Mouse (Mus musculus): ENCODE measurements around the gene Cckbr. TPM values are rescaled to one million over a fixed set of nuclear protein-coding genes. Genes with fewer than 3 reads are reported as not detected.
"Not testable (repeated sequence)": the region's sequence is repeated elsewhere in the genome, so short reads cannot be mapped to it uniquely, and the experiment has no call there.

The Cckbr gene
- polyA plus RNA-seq, 1 experiment from 2014 or later = 0.29 TPM

DNA sequence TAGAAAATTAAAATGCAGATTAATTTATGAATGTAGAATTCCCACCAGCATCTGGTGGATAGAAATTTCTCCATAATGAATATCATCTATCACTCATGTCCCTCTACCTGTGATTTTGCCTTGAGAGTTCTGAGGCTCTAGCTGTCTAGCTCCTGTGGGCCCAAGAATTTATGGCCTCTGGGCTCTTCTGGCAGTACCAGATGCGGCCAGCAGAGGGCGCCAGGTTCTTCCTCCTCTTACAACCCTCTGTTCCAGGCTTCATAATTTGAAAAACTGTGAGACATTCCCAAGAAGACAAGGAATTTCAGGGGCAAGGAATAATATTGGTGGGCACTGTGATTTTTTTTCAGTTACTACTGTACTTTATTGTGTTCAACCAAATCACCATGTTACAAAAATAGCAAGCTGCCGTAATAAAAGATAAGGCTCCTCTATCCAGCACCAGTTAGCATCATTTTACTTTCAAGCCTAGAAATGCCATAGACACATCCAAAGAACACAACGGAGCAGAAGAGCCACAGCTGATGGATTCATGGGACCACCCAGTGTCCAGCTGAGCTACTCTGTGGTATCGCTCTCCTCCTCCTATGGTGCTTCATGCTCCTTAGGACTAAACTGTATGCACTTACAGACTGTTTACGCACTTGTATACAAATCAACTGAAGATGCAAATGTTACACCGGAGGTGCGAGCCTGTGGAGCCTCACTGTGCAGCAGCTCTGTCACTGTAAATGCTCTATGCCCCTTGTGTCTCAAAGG is 13.5 kb upstream of the Cckbr start:
- not testable (repeated sequence) for H3K27ac ChIP-seq (replicated peaks); H3K36me3 ChIP-seq; H3K4me1 ChIP-seq; H3K9me3 ChIP-seq; H3K4me2 ChIP-seq (replicated peaks); H3K9ac ChIP-seq (replicated peaks); H3K27me3 ChIP-seq; H3K4me3 ChIP-seq
- WGBS = 63% methylated on average over 8 of the region's 8 CpGs
- ATAC-seq (ENCODE audit: low FRiP score, low read depth) = peak; percentile 55; the same call in 1 of the 2 replicates

- Histone ChIP-seq H3K9ac (replicated peaks) (no peak overlapping the region), H3K36me3 (no peaks in the 10 kb centered on the region)
Observed at GRCm38 (mm10) chr7:105414385-105414784, 11.1 kb upstream of the Cckbr start.

GRCm38 (mm10) chr7:105416529-105416928 is 9.0 kb upstream of the Cckbr start:
- Histone ChIP-seq H3K4me3 (no peak overlapping the region), H3K9ac (replicated peaks) (no peak overlapping the region), H3K9me3 (no peaks in the 10 kb centered on the region), H3K4me1 (no peaks in the 10 kb centered on the region), H3K27me3 (no peaks in the 10 kb centered on the region; the same call in 1 of the 2 replicates), H3K27ac (replicated peaks) (no peak overlapping the region), H3K4me2 (replicated peaks) (no peak overlapping the region), H3K36me3 (no peaks in the 10 kb centered on the region)
- ATAC-seq (ENCODE audit: low FRiP score, low read depth) = no peak
- WGBS = 92% methylated on average over 6 of the region's 7 CpGs

More at GRCm38 (mm10) chr7:105414385-105414784, 11.1 kb upstream of the Cckbr start:
- no peak overlapping the region for H3K27ac ChIP-seq (replicated peaks)
- H3K4me2 ChIP-seq (replicated peaks) = no peak overlapping the region
- H3K27me3 ChIP-seq = no peaks in the 10 kb centered on the region; the same call in 1 of the 2 replicates
- no peak for ATAC-seq (ENCODE audit: low FRiP score, low read depth)
- WGBS = 59% methylated on average over 6 of the region's 6 CpGs
- no peak overlapping the region for H3K4me3 ChIP-seq
- H3K4me1 ChIP-seq = no peaks in the 10 kb centered on the region
- no peaks in the 10 kb centered on the region for H3K9me3 ChIP-seq

- no peak overlapping the region for H3K9ac ChIP-seq (replicated peaks)
- H3K27me3 ChIP-seq = no peaks in the 10 kb centered on the region; the same call in 1 of the 2 replicates
- H3K4me3 ChIP-seq = no peak overlapping the region
- no peak for ATAC-seq (ENCODE audit: low FRiP score, low read depth)
- no peak overlapping the region for H3K27ac ChIP-seq (replicated peaks)
- 82% methylated on average over 5 of the region's 5 CpGs for WGBS
- no peak overlapping the region for H3K4me2 ChIP-seq (replicated peaks)
- H3K9me3 ChIP-seq = no peaks in the 10 kb centered on the region
- no peaks in the 10 kb centered on the region for H3K4me1 ChIP-seq
- no peaks in the 10 kb centered on the region for H3K36me3 ChIP-seq
Observed at GRCm38 (mm10) chr7:105418106-105418505, 7.4 kb upstream of the Cckbr start.

- peaks cover 25% of the 10 kb centered on the region for H3K27me3 ChIP-seq
- H3K9ac ChIP-seq (replicated peaks) = no peak overlapping the region
- no peaks in the 10 kb centered on the region for H3K9me3 ChIP-seq
- H3K36me3 ChIP-seq = no peaks in the 10 kb centered on the region
- no peak overlapping the region for H3K4me3 ChIP-seq
- no peak overlapping the region for H3K4me2 ChIP-seq (replicated peaks)
- WGBS = 80% methylated on average over 2 of the region's 2 CpGs
- no peak overlapping the region for H3K27ac ChIP-seq (replicated peaks)
- H3K4me1 ChIP-seq = peaks cover 6% of the 10 kb centered on the region
- no peak for ATAC-seq (ENCODE audit: low FRiP score, low read depth)
Observed at GRCm38 (mm10) chr7:105420903-105421302, 4.6 kb upstream of the Cckbr start.

DNA sequence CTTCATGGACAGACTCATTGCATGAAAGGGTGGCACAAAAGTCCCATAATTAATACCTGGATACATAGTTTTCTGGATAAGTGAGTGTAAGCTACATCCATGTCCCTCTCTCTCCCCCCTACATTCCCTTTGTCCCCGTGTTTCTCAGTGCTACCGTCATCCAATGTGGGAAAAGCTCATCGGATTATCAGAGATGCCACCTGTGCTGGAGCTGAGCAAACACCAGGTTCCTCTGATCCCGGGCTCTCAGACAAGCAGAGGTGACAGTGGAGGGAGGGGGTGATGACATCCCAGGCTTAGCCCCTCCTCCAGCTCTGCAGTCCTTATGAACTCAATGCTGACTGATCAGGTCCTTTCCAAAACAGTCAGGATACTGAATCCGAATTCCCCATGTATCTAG is 1.2 kb upstream of the Cckbr start:
- Histone ChIP-seq H3K27ac (replicated peaks) (no peak overlapping the region), H3K27me3 (peaks cover 40% of the 10 kb centered on the region), H3K9me3 (no peaks in the 10 kb centered on the region), H3K4me1 (peaks cover 6% of the 10 kb centered on the region), H3K4me2 (replicated peaks) (no peak overlapping the region), H3K4me3 (no peak overlapping the region), H3K36me3 (no peaks in the 10 kb centered on the region), H3K9ac (replicated peaks) (no peak overlapping the region)
- ATAC-seq (ENCODE audit: low FRiP score, low read depth) = no peak
- WGBS = 37% methylated on average over 5 of the region's 5 CpGs

DNA sequence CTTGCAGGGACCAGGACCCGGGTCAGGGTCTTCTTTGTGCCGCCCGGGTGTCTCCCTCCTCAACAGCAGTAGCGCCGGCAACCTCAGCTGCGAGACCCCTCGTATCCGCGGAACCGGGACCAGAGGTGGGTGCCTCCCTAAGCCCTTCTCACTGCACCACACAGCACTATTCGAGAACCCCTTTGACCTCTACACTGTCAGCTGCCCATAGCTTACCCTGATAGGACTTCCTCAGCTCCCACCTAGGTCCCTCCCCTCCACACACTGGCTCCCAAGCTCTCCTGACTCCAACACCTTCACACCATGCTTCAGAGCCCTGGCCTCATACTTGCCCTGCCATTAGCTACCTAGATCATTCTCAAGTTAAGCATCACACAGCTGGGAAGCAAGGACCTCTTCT is 520 bp downstream of the Cckbr start:
- Histone ChIP-seq H3K9me3 (no peaks in the 10 kb centered on the region), H3K27me3 (peaks cover 44% of the 10 kb centered on the region), H3K27ac (replicated peaks) (no peak overlapping the region), H3K9ac (replicated peaks) (peak overlapping the region; percentile 45), H3K4me2 (replicated peaks) (peak overlapping the region; percentile 77), H3K36me3 (no peaks in the 10 kb centered on the region), H3K4me3 (peak overlapping the region; percentile 45), H3K4me1 (peaks cover 6% of the 10 kb centered on the region)
- WGBS = 3% methylated on average over 11 of the region's 11 CpGs
- ATAC-seq (ENCODE audit: low FRiP score, low read depth) = peak; percentile 81

DNA sequence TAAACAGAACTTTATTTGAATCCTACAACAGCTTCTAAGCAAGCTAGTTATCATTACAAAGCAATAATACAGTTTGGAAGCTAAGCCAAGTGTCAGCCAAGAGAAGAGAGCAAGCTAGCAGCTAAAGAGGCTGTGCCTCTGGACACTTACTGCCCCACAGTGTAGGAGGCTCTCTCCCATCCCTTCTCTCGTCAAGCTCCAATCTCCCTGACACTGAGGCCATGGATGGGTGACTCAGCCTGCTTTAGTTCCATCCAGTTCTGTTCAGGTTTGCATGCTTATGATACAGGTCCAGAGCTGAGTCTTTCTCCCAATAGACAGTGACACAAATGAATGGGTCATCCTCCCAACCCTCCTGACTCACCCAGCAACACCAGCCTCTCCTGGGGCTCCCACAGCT is 6.5 kb downstream of the Cckbr start:
- no peaks in the 10 kb centered on the region for H3K36me3 ChIP-seq
- ATAC-seq (ENCODE audit: low FRiP score, low read depth) = no peak
- 71% methylated on average over 1 of the region's 1 CpGs for WGBS
- H3K4me1 ChIP-seq = no peaks in the 10 kb centered on the region
- no peak overlapping the region for H3K4me2 ChIP-seq (replicated peaks)
- H3K9ac ChIP-seq (replicated peaks) = no peak overlapping the region
- no peaks in the 10 kb centered on the region for H3K9me3 ChIP-seq
- no peak overlapping the region for H3K27ac ChIP-seq (replicated peaks)
- H3K4me3 ChIP-seq = no peak overlapping the region
- peaks cover 7% of the 10 kb centered on the region for H3K27me3 ChIP-seq

DNA sequence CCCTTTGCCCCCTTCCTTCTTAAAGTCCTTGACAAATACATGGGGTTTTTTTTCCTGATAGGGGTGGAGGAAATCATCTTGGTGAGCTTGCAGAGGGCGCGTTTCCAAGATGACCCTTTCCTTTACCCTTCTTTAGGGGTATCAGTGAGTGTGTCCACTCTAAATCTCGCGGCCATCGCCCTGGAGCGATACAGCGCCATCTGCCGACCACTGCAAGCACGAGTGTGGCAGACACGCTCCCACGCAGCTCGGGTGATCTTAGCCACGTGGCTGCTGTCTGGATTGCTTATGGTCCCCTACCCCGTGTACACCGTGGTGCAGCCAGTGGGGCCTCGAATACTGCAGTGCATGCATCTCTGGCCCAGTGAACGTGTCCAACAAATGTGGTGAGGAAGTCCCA is 8.3 kb downstream of the Cckbr start:
- 85% methylated on average over 17 of the region's 17 CpGs for WGBS

GRCm38 (mm10) chr7:105434798-105435197 is 9.3 kb downstream of the Cckbr start:
- H3K27ac ChIP-seq (replicated peaks) = no peak overlapping the region
- H3K9me3 ChIP-seq = no peaks in the 10 kb centered on the region
- WGBS = 82% methylated on average over 22 of the region's 22 CpGs
- H3K4me2 ChIP-seq (replicated peaks) = no peak overlapping the region
- no peaks in the 10 kb centered on the region for H3K36me3 ChIP-seq
- H3K27me3 ChIP-seq = peaks cover 3% of the 10 kb centered on the region; the same call in 1 of the 2 replicates
- no peak for ATAC-seq (ENCODE audit: low FRiP score, low read depth)
- H3K9ac ChIP-seq (replicated peaks) = no peak overlapping the region
- no peaks in the 10 kb centered on the region for H3K4me1 ChIP-seq
- H3K4me3 ChIP-seq = no peak overlapping the region

More for the DNA sequence above, 8.3 kb downstream of the Cckbr start:
- Histone ChIP-seq H3K36me3 (no peaks in the 10 kb centered on the region), H3K4me2 (replicated peaks) (no peak overlapping the region), H3K4me1 (no peaks in the 10 kb centered on the region), H3K27ac (replicated peaks) (no peak overlapping the region), H3K9me3 (no peaks in the 10 kb centered on the region), H3K4me3 (no peak overlapping the region), H3K9ac (replicated peaks) (no peak overlapping the region), H3K27me3 (peaks cover 3% of the 10 kb centered on the region; the same call in 1 of the 2 replicates)
- ATAC-seq (ENCODE audit: low FRiP score, low read depth) = no peak

DNA sequence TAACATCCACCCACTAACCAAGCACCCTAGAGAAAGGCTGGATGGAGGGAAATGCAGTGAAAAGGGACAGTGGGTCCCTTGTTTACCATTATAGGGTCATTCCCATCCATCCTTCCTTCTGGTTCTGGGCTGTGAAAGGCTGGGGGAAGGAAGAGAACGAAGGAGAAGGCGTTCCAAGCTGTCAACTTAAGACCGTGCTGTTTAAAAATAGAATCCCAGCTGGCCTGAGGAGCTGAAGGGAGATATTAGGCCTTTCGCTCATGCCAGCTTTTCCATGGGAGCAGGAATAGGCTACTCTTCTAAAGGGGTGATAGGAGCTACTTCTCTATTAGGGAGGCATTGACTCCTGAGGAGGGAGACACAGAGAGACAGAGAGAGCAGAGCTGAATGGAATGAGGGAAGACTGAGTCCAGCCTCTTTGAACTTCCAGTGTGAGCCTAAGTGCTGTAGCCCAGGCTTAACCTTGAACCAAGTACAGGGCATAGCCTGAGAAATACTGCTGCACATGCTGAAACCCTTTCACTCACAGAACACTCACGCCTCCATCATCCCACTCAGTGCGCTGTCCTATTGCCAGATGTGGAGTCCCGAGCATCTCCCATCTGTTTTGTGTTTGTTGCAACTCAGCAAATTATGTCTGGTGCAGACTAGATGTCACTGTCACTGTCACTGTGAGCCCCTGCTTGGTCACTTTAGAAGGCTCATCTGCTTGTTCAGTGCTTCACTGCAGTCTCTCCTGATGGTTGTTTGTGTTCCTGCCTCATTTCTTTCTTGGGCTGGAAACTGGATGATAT is 12.6 kb downstream of the Cckbr start:
- 83% methylated on average over 7 of the region's 7 CpGs for WGBS
- no peak overlapping the region for H3K9ac ChIP-seq (replicated peaks)
- H3K4me2 ChIP-seq (replicated peaks) = no peak overlapping the region
- no peak overlapping the region for H3K4me3 ChIP-seq
- H3K4me1 ChIP-seq = no peaks in the 10 kb centered on the region
- H3K27ac ChIP-seq (replicated peaks) = no peak overlapping the region
- no peak for ATAC-seq (ENCODE audit: low FRiP score, low read depth)
- no peaks in the 10 kb centered on the region for H3K27me3 ChIP-seq
- no peaks in the 10 kb centered on the region for H3K9me3 ChIP-seq
- no peaks in the 10 kb centered on the region for H3K36me3 ChIP-seq

GRCm38 (mm10) chr7:105441426-105441825 is 15.9 kb downstream of the Cckbr start:
- Histone ChIP-seq H3K4me1 (no peaks in the 10 kb centered on the region), H3K27ac (replicated peaks) (no peak overlapping the region), H3K9me3 (no peaks in the 10 kb centered on the region), H3K4me3 (no peak overlapping the region), H3K4me2 (replicated peaks) (no peak overlapping the region), H3K27me3 (no peaks in the 10 kb centered on the region), H3K36me3 (no peaks in the 10 kb centered on the region), H3K9ac (replicated peaks) (no peak overlapping the region)
- ATAC-seq (ENCODE audit: low FRiP score, low read depth) = no peak
- 65% methylated on average over 4 of the region's 4 CpGs for WGBS
